Mouse (Mus musculus): ENCODE results near the gene Ajuba. TPM values are rescaled to one million over a fixed set of nuclear protein-coding genes. Genes with fewer than 3 reads are reported as not detected.
"Not testable (repeated sequence)": the region's sequence is repeated elsewhere in the genome, so short reads cannot be mapped to it uniquely, and the experiment has no call there.

Gene Ajuba
- polyA plus RNA-seq, 1 experiment from 2014 or later, result 43.6 TPM

GRCm38 (mm10) chr14:54616226-54616825, 39.0 kb upstream of the Ajuba start:
- H3K4me2 ChIP-seq, result no peak overlapping the region

GRCm38 (mm10) chr14:54614130-54614529, 36.8 kb upstream of the Ajuba start:
- H3K9ac ChIP-seq; H3K4me2 ChIP-seq; H3K27ac ChIP-seq (ENCODE audit: low read depth); H3K9me3 ChIP-seq (ENCODE audit: low read depth, low read length); ATAC-seq (ENCODE audit: insufficient read depth); H3K4me3 ChIP-seq (ENCODE audit: low read depth, low read length); DNase-seq; H3K4me1 ChIP-seq (ENCODE audit: insufficient read depth); H3K27me3 ChIP-seq (ENCODE audit: insufficient read depth, low read length): not testable (repeated sequence)
- 90% methylated on average over 14 of the region's 16 CpGs for WGBS
- H3K36me3 ChIP-seq (ENCODE audit: insufficient read depth), result peaks cover 47% of the 10 kb centered on the region

More at GRCm38 (mm10) chr14:54616226-54616825, 39.0 kb upstream of the Ajuba start:
- Histone ChIP-seq H3K27ac (ENCODE audit: low read depth) (no peak overlapping the region), H3K4me3 (ENCODE audit: low read depth, low read length) (no peak overlapping the region), H3K4me1 (ENCODE audit: insufficient read depth) (no peaks in the 10 kb centered on the region), H3K27me3 (ENCODE audit: insufficient read depth, low read length) (no peaks in the 10 kb centered on the region), H3K9me3 (ENCODE audit: low read depth, low read length) (no peaks in the 10 kb centered on the region), H3K9ac (no peak overlapping the region), H3K36me3 (ENCODE audit: insufficient read depth) (peaks cover 42% of the 10 kb centered on the region)
- TF ChIP-seq CTCF (IDR thresholded peaks at IDR 0.05; ENCODE audit: low read depth), result no peak
- no peak for ATAC-seq (ENCODE audit: insufficient read depth)
- WGBS, result 89% methylated on average over 16 of the region's 16 CpGs
- DNase-seq, result no peak

GRCm38 (mm10) chr14:54610648-54611047, 33.3 kb upstream of the Ajuba start:
- TF ChIP-seq CTCF (IDR thresholded peaks at IDR 0.05; ENCODE audit: low read depth), result no peak
- no peak for ATAC-seq (ENCODE audit: insufficient read depth)
- H3K4me3 ChIP-seq (ENCODE audit: low read depth, low read length), result no peak overlapping the region
- no peak overlapping the region for H3K4me2 ChIP-seq
- H3K9ac ChIP-seq, result no peak overlapping the region
- no peaks in the 10 kb centered on the region for H3K4me1 ChIP-seq (ENCODE audit: insufficient read depth)
- no peaks in the 10 kb centered on the region for H3K27me3 ChIP-seq (ENCODE audit: insufficient read depth, low read length)
- no peak for DNase-seq
- H3K9me3 ChIP-seq (ENCODE audit: low read depth, low read length), result no peaks in the 10 kb centered on the region
- no peak overlapping the region for H3K27ac ChIP-seq (ENCODE audit: low read depth)
- WGBS, result 77% methylated on average over 6 of the region's 6 CpGs
- peaks cover 41% of the 10 kb centered on the region for H3K36me3 ChIP-seq (ENCODE audit: insufficient read depth)

DNA sequence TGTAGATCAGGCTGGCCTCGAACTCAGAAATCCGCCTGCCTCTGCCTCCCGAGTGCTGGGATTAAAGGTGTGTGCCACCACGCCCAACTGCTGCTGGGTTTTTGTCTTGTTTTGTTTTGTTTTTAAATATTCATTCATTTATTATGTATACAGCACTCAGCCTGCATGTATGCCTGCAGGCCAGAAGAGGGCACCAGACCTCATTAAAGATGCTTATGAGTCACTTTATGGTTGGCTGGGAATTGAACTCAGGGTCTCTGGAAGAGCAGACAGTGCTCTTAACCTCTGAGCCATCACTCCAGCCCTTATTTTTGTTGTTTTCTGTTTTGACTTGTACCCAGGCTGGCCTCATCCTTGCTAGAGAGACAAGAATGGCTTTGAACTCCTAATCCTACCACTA, 32.6 kb upstream of the Ajuba start:
- no peak overlapping the region for H3K9ac ChIP-seq
- no peak overlapping the region for H3K4me3 ChIP-seq (ENCODE audit: low read depth, low read length)
- WGBS, result 82% methylated on average over 4 of the region's 4 CpGs
- H3K4me2 ChIP-seq, result no peak overlapping the region
- no peaks in the 10 kb centered on the region for H3K9me3 ChIP-seq (ENCODE audit: low read depth, low read length)
- H3K27me3 ChIP-seq (ENCODE audit: insufficient read depth, low read length), result no peaks in the 10 kb centered on the region
- TF ChIP-seq CTCF (IDR thresholded peaks at IDR 0.05; ENCODE audit: low read depth), result peak; percentile 60
- DNase-seq (peak; percentile 70), ATAC-seq (ENCODE audit: insufficient read depth) (no peak)
- H3K4me1 ChIP-seq (ENCODE audit: insufficient read depth), result no peaks in the 10 kb centered on the region
- H3K36me3 ChIP-seq (ENCODE audit: insufficient read depth), result peaks cover 34% of the 10 kb centered on the region
- H3K27ac ChIP-seq (ENCODE audit: low read depth), result no peak overlapping the region

DNA sequence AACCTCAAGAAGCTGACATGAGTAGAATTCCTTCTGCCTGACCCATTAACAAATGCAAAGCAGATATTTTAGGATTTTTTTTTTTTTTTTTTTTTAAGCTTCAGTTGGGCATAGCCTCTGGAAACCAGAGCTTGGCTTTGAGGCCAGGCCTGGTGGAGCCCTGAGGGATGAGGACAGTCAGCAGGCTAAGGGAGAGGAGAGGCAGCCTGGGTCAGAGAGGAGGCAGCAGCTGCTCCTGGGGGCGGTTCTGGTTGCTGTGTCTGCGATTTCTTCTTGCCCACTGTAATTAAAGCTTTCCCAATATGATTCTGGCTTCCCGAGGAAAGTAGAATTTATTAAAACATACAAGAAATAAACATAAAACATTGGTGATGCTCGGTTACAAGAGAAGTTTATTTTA, 31.9 kb upstream of the Ajuba start:
- Histone ChIP-seq H3K4me2 (no peak overlapping the region), H3K4me3 (ENCODE audit: low read depth, low read length) (no peak overlapping the region), H3K36me3 (ENCODE audit: insufficient read depth) (peaks cover 27% of the 10 kb centered on the region), H3K27ac (ENCODE audit: low read depth) (no peak overlapping the region), H3K4me1 (ENCODE audit: insufficient read depth) (0 out of 2 replicates have a peak, but pooled peaks cover 4% of the 10 kb centered on the region), H3K9ac (no peak overlapping the region), H3K27me3 (ENCODE audit: insufficient read depth, low read length) (no peaks in the 10 kb centered on the region), H3K9me3 (ENCODE audit: low read depth, low read length) (no peaks in the 10 kb centered on the region)
- no peak for ATAC-seq (ENCODE audit: insufficient read depth)
- no peak for DNase-seq
- WGBS, result 60% methylated on average over 4 of the region's 4 CpGs
- TF ChIP-seq CTCF (IDR thresholded peaks at IDR 0.05; ENCODE audit: low read depth), result no peak

GRCm38 (mm10) chr14:54607226-54607625, 29.9 kb upstream of the Ajuba start:
- no peaks in the 10 kb centered on the region for H3K27me3 ChIP-seq (ENCODE audit: insufficient read depth, low read length)
- DNase-seq, result no peak
- no peak overlapping the region for H3K9ac ChIP-seq
- no peaks in the 10 kb centered on the region for H3K9me3 ChIP-seq (ENCODE audit: low read depth, low read length)
- H3K27ac ChIP-seq (ENCODE audit: low read depth), result no peak overlapping the region
- H3K36me3 ChIP-seq (ENCODE audit: insufficient read depth), result peaks cover 13% of the 10 kb centered on the region
- no peak overlapping the region for H3K4me2 ChIP-seq
- TF ChIP-seq CTCF (IDR thresholded peaks at IDR 0.05; ENCODE audit: low read depth), result no peak
- no peak overlapping the region for H3K4me3 ChIP-seq (ENCODE audit: low read depth, low read length)
- no peak for ATAC-seq (ENCODE audit: insufficient read depth)
- H3K4me1 ChIP-seq (ENCODE audit: insufficient read depth), result peaks cover 10% of the 10 kb centered on the region
- 27% methylated on average over 8 of the region's 8 CpGs for WGBS

DNA sequence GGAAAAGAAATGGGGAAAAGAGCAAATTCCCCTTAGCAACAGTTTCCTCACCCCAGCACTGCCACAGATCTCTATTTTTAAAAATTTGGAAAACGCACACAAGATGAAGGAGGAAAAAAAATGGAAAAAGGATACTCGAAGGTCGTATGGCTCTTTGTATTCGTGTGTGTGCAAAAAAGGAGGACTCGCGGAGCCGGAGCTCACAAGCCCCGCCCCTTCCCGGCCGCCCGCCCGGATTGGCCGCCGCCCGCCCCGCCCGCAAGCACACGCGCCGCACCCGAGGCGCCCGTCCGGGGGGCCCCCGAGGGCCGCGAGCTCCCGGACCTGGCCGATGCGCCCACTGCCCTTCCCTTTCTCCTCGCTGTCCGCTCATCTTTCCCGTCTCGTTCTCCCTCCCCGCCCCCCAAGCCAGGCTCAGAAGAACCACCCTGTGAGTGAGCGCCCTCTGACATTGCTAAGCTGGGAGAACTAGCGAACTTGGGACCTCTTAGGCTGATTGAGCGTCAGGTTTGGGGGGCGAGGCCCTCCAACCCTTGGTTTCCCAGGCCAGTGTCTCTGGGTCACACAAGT, 28.5 kb upstream of the Ajuba start, which contains the start of gene 4931414P19Rik:
4931414P19Rik (minus strand) TSS at position 242 of the 570 bp plus-strand sequence.
- 0 out of 2 replicates have a peak, but pooled peaks cover 3% of the 10 kb centered on the region for H3K36me3 ChIP-seq (ENCODE audit: insufficient read depth)
- ATAC-seq (ENCODE audit: insufficient read depth) (peak; percentile 50), DNase-seq (peak; percentile 90)
- H3K27me3 ChIP-seq (ENCODE audit: insufficient read depth, low read length), result no peaks in the 10 kb centered on the region
- TF ChIP-seq CTCF (IDR thresholded peaks at IDR 0.05; ENCODE audit: low read depth), result no peak
- peak within 1 kb of the TSS; percentile 77 for H3K4me2 ChIP-seq
- WGBS, result under 1% methylated on average over 38 of the region's 39 CpGs
- peaks cover 10% of the 10 kb centered on the region for H3K4me1 ChIP-seq (ENCODE audit: insufficient read depth)
- peak within 1 kb of the TSS; percentile 66 for H3K9ac ChIP-seq
- H3K9me3 ChIP-seq (ENCODE audit: low read depth, low read length), result no peaks in the 10 kb centered on the region
- H3K27ac ChIP-seq (ENCODE audit: low read depth), result peak within 1 kb of the TSS; percentile 82
- peak within 1 kb of the TSS; percentile 44 for H3K4me3 ChIP-seq (ENCODE audit: low read depth, low read length)
